Mouse (Mus musculus): ENCODE data around the gene Ptger4.

The Ptger4 gene

DNA sequence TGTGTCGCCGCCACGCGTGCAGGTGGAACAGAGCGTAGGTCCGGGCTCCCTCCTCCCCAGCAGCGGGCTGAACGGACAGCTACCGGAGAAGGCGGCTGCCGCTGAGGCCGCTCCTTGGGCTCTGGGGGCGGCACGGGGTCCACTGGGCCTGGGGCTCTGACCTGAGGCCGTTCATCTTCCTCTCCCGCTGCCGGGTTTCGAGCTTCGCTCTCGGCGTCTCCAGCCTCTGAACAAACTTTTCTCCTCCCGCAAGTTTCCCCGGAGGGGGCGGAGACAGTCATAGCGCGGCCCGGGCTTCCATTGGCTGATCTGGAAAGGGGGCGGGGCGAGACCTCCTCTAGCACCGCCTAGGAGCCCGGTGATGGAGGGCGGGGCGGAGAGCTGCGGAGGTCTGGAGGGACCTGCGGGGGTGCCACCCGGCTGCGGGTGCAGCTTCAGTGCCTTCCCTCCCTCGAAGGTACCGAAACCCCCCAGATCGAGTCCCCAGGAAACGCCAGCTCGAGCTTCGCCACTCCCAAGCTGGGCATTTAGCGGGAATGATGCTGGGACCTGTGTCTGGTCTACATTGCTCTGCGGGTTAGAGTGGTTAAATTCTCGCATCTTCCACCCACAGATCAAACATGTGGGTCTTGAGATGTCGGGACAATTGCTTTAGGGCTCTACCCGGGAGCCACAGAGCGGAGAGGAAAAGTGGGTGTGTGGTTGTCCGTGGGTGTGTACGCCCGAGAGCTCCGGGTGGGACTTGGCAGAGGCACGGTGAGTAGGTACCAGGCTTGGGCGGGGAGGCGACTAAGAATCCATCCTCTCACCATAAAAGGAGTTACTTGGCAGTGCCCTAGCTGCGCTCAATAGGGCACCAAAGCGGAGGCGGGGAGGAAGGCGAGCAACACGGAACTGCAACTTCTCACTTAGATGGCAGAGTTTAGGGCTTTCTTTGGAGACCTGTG lies at the start of gene Ptger4:
TSS of gene Ptger4 (minus strand) at position 229 of the 947 bp plus-strand sequence.
- DNase-seq (ENCODE audit: inconsistent age in 2 of 2, low spot score in 1 of 2), result peak; percentile 89 to 96

- peak in 1 of 2 experiments; percentile 60 for DNase-seq (ENCODE audit: inconsistent age in 2 of 2, low spot score in 1 of 2)
Measured at GRCm38 (mm10) chr15:5288412-5288811, 44.4 kb upstream of the Ptger4 start.

DNA sequence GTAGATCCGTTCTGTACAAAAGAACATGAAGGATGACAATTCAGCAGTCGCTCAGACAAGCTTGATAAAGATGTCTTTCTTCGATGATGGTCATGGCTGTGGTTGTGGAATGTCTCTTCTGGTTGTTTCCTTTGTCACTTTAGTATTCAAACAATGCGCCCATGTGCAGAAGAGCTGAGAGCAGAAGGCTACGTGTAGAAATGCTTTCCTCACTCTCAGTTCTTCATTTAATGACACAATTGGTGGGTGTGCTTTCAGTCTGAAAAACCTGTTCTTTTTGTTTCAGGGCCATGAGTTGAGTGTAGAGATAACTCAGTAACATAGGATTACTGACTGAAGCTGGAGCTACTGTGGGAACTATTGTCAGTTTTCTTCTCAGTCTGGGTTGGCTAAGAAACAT lies 43.1 kb upstream of the Ptger4 start:
- DNase-seq (ENCODE audit: inconsistent age in 2 of 2, low spot score in 1 of 2), result no peak

- DNase-seq (ENCODE audit: inconsistent age in 2 of 2, low spot score in 1 of 2), result no peak
Measured at GRCm38 (mm10) chr15:5281316-5281715, 37.3 kb upstream of the Ptger4 start.

- no peak for DNase-seq (ENCODE audit: inconsistent age in 2 of 2, low spot score in 1 of 2)
Measured at GRCm38 (mm10) chr15:5279831-5280230, 35.8 kb upstream of the Ptger4 start.

DNA sequence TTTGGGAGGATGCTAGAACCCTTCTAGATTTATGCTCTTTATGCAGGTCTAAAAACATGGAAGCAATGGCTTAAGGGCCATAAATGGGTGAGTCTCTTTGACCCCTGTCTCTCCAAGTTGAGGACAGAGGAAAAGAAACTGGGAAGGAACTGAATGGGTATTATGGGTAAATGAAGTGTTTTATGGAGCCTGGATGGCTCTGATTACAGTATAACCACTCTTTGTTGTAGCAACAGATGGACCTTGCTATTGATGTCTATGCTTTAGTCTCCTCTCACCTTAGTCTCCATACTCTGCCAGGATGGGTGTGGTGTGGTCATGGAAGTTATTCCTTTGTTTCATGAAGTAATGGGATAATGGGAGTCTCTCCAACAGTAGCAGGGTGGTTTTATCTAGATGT lies 34.5 kb upstream of the Ptger4 start:
- DNase-seq (ENCODE audit: inconsistent age in 2 of 2, low spot score in 1 of 2), result no peak

- no peak for DNase-seq (ENCODE audit: inconsistent age in 2 of 2, low spot score in 1 of 2)
Measured at GRCm38 (mm10) chr15:5273981-5274380, 30.0 kb upstream of the Ptger4 start.

DNA sequence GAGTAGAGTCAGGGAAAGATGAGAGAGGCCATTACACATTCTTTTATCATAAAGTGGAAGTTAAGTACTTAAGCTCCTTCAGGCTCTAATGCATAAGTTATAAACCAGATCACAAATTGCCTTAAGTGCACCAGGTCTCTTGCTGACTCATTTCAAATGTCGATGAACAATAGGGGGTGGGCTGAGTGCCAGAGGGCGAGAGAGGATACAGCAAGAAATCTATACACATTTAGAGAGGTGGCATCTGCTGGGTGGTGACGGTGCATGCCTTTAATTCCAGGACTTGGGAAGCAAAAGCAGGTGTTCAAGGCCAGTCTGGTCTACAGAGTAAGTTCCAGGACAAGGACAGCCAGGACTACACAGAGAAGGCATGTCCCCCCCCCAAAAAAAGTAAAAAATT lies 22.1 kb upstream of the Ptger4 start:
- no peak for DNase-seq (ENCODE audit: inconsistent age in 2 of 2, low spot score in 1 of 2)

GRCm38 (mm10) chr15:5262874-5263504 lies 19.0 kb upstream of the Ptger4 start:
- no peak for DNase-seq (ENCODE audit: inconsistent age in 2 of 2, low spot score in 1 of 2)

- no peak for DNase-seq (ENCODE audit: inconsistent age in 2 of 2, low spot score in 1 of 2)
Measured at GRCm38 (mm10) chr15:5262095-5262667, 18.2 kb upstream of the Ptger4 start.

DNA sequence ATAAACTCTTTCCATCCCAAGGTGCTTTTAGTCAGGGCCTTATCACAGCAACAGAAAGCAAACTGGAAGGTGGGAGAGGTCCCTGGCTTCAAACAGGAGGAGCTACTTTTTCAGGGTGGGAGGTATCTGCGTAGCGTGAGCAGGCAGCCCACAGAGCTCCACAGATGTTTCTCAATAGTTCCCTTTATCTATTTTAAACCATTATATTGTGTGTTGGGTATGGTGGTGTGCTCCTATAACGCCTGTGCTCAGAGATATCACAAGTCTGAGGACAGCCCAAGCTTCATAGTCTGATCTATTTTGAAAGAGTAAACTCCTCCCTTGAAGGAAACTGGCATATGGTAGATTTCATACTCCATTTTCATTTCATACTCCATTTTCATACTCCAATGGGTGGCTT lies 17.0 kb upstream of the Ptger4 start:
- no peak for DNase-seq (ENCODE audit: inconsistent age in 2 of 2, low spot score in 1 of 2)

- no peak for DNase-seq (ENCODE audit: inconsistent age in 2 of 2, low spot score in 1 of 2)
Measured at GRCm38 (mm10) chr15:5260183-5260582, 16.2 kb upstream of the Ptger4 start.

- no peak for DNase-seq (ENCODE audit: inconsistent age in 2 of 2, low spot score in 1 of 2)
Measured at GRCm38 (mm10) chr15:5250182-5250581, 6.2 kb upstream of the Ptger4 start.

DNA sequence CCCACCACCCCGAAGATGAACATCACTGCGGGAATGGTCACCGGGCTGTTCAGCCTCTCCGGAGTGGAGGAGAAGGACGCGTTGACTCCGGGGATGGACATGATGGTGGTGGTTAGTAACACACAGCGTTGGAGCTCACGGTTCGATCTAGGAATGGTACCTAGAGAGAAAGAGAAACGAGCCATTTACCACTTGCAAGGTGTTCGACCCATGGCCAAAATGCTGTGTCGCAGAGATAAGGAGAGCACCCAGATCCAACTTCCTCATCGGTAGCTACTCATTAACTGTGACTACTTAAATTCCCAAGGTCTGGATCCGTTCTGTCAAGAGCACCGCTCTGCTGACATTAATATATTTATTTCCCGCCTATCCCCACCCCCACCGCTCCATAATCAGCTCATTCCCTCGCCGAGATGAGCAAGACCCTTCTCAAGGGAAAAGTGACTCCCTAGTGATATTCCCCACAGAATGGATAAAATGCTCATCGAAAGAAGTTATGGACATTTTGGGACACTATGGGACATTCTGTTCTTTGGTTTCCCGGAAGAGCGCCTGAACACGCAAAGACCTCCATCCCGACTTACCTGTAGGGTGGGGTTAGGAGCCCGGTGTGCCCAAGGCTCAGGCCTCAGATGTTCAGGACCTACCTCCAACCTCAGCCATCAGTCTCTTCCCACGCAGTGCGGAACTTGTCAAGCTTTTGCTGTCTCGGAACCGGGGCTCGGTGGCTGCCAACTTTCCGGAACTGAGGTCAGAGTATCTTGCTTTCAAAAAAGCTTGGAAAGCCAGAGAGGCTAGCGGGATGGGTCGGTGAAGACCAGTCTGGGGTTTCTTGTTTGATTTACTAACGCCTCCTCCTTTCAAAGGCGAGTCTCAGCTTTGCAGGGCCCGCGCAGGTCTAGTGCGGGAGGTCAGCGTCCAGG lies 690 bp downstream of the Ptger4 start:
- DNase-seq (ENCODE audit: inconsistent age in 2 of 2, low spot score in 1 of 2), result peak in 1 of 2 experiments; percentile 38

DNA sequence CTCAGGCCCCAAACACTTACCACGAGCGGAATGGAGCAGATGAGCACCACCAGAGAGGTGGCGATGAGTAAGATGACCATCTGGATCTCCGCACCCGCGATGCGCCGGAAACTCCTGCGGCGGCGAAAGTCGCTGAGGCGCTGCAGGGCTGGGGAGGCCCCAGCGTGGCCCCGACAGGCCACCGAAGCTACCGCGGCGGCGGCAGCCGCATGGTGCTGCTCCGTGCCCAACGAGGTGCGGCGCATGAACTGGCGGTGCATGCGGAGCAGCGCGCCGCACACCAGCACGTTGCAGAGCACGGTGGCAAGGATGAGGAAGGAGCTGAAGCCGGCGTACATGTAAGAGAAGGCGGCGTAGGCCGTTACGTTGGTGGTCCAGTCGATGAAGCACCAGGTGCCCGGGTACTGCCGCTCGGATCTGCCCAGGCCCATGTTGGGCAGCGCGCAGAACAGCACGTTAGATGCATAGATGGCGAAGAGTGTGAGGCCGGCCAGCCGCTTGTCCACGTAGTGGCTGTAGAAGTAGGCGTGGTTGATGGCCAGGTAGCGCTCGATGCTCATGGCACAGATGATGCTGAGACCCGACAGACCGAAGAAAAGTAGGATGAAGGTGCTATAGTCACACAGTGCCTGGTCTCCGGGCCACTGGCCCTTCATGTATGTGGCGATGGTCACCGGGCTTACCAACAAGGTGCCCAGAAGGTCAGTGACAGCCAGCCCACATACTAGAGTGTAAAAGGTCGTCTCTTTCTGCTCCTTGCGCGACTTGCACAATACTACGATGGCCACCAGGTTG lies 1.5 kb downstream of the Ptger4 start:
- peak; percentile 12 to 55 for DNase-seq (ENCODE audit: inconsistent age in 2 of 2, low spot score in 1 of 2)

DNA sequence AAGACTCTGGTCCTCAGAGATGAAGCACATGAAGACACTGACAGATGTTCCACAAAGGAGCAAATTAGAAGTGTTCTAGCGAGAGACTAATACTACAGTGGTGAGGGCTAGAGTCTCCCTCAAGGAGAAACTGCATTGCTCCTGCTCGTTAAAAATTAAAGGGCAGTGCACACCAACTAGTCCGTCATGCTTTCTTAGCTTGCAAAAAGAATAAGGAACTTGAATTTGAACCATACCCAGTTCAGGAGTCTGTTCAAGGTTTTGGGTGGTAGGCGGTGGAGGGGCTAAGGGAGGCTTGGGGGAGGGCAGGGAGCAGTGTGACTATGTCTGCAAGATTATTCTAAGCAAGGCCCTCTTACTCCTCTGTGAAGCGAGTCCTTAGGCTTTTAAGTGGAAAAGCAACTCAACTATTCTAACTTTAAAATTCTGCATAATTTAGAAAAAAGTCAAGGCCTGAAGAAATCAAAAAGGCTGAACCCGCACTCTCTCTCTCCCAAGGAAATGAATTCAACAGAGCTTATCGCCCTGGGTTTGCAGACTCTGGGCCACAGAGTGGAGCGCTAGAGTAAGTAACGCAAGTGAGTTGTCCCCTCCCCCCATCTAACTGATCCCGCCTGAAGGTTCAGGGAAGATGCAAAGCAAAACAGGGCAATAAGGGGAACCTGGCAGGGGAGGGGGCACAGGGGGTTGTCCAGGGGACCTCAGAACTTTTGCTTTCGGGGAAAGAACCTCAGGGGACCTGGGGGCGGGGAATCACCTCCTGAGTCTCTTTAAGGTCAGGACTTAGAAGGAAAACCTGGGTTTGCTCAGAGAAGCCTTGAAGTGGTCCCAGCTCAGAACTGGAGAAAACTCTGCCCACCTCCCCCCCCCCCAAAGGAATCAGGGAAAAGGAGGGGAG lies 2.4 kb downstream of the Ptger4 start:
- peak; percentile 11 to 43 for DNase-seq (ENCODE audit: inconsistent age in 2 of 2, low spot score in 1 of 2)

- no peak for DNase-seq (ENCODE audit: inconsistent age in 2 of 2, low spot score in 1 of 2)
Measured at GRCm38 (mm10) chr15:5240360-5240759, 3.6 kb downstream of the Ptger4 start.

DNA sequence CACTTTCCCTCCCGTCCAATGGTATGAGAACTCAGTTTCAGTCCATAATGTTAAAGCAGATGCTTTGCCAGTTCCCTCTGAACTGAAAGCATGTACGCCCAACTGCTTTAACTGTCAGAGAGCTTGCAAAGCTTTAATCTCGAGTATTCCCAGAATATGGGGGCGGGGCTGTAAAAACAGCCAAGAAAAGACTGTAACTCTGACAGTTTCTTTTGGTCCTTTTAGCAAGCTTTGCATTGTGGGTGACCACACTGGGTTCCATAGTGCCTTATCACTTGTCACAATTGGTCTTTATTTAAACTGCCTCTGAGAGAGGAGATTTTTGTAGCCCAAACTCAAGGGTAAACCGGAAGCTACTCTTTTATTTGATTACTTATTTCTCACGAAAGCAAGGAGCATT lies 4.1 kb downstream of the Ptger4 start:
- no peak for DNase-seq (ENCODE audit: inconsistent age in 2 of 2, low spot score in 1 of 2)

GRCm38 (mm10) chr15:5239361-5239760 lies 4.6 kb downstream of the Ptger4 start:
- DNase-seq (ENCODE audit: inconsistent age in 2 of 2, low spot score in 1 of 2), result no peak
